Comparison of ENCODE assay signal across 16 mouse cellular contexts in genomic region chr14:86290556-86290955, GRCm38 (mm10).
"Had no signal": no experiment of that assay in that cellular context is flagged by ENCODE, and none has a peak within 500 bp of the region (broad histone marks: within the 10 kb centered on the region; RNA-seq: fewer than 3 reads in every experiment).

No protein-coding gene starts in this region.

- DNase-seq: heart, postnatal 10 days; heart, postnatal 14 days; heart, postnatal 36 days; heart, postnatal 4 days; kidney, adult 11 months; kidney, adult 18-20 months; kidney, adult 2 months; kidney, adult 8-10 months; kidney, adult 9 months; kidney, postnatal 10 days; kidney, postnatal 14 days; kidney, postnatal 25 days; kidney, postnatal 36 days; kidney, postnatal 4 days; layer of hippocampus, adult 9-11 months; layer of hippocampus, postnatal 36 days had no signal
